Mouse (Mus musculus) intestine, embryonic 15.5 days (tissue): ENCODE measurements around the gene Cops9. TPM values are rescaled to one million over a fixed set of nuclear protein-coding genes. Genes with fewer than 3 reads are reported as not detected.

ENCODE experiments used
- ATAC-seq: fragments of 200-750 bp; cut with Nextera tagmentation; 2 replicates; pipeline ENCODE4 v1.8.0; 2017; ENCODE audit warnings: moderate TSS enrichment, moderate library complexity
- H3K27ac ChIP-seq: fragments of 300-500 bp; sonication (generic); 2 replicates; pipeline ENCODE4 v1.5.1; 2015; ENCODE audit warnings: mild to moderate bottlenecking, inconsistent platforms
- H3K27me3 ChIP-seq: fragments of 300-500 bp; sonication (generic); replicated peaks from 2 replicates; pipeline ENCODE4 v1.6.1; 2015; ENCODE audit warnings: inconsistent platforms
- H3K36me3 ChIP-seq: fragments of 300-500 bp; sonication (generic); 2 replicates; pipeline ENCODE4 v1.6.1; 2015; ENCODE audit warnings: inconsistent platforms
- H3K4me1 ChIP-seq: fragments of 300-500 bp; sonication (generic); replicated peaks from 2 replicates; pipeline ENCODE4 v1.6.1; 2015; ENCODE audit warnings: inconsistent platforms
- H3K4me2 ChIP-seq: fragments of 300-500 bp; sonication (generic); replicated peaks from 2 replicates; pipeline ENCODE4 v1.6.1; 2015; ENCODE audit warnings: mild to moderate bottlenecking, inconsistent platforms
- H3K4me3 ChIP-seq: fragments of 300-500 bp; sonication (generic); replicated peaks from 2 replicates; pipeline ENCODE4 v1.5.1; 2015; ENCODE audit warnings: inconsistent platforms
- H3K9ac ChIP-seq: fragments of 300-500 bp; sonication (generic); 2 replicates; pipeline ENCODE4 v1.6.1; 2015; ENCODE audit warnings: inconsistent platforms
- H3K9me3 ChIP-seq: fragments of 300-500 bp; sonication (generic); 2 replicates; pipeline ENCODE4 v1.6.1; 2016; ENCODE audit warnings: inconsistent platforms
- WGBS: fragments of 180-500 bp; shearing (Covaris S2); methylation state at CpG from one replicate; pipeline ENCODE4 v1.1.7; 2015; 5-methylcytosine and 5-hydroxymethylcytosine counted together
- polyA plus RNA-seq: library from polyadenylated mRNA; unstranded; fragments of >200 nt; fragmentation: Nextera tagmentation; extraction: Ambion mirVana; gene quantifications from 2 replicates; pipeline ENCODE4 v1.2.1, GENCODE M21; 2015

The Cops9 gene
- polyA plus RNA-seq, 1 experiment from 2014 or later: 364 TPM

DNA sequence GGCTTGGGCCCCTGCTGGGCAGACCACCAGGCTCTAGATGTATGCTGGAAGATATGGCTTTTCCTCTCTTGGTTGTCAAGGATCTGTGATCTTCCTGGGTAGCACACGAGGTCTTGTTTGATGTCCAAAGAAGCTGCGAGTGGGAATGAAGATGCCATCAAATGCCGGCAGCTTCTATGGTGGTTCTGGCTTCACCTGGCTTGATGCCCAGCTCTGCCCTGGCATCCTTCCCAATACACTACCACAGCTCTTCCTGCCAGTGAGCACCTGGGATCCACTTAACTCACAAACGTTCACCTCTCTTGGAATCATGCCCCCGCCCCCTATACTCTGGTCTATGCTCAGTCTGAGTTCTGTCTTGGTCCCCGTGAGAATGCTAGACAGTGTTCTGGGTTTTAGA lies 25.3 kb upstream of the Cops9 start:
- 73% methylated on average over 6 of the region's 6 CpGs for WGBS

GRCm38 (mm10) chr1:92659392-92659791 lies 17.6 kb upstream of the Cops9 start:
- H3K4me3 ChIP-seq: no peak overlapping the region

More for the DNA sequence above, 25.3 kb upstream of the Cops9 start:
- Histone ChIP-seq H3K27me3 (no peaks in the 10 kb centered on the region), H3K4me3 (no peak overlapping the region), H3K9ac (no peak overlapping the region), H3K4me2 (no peak overlapping the region), H3K36me3 (no peaks in the 10 kb centered on the region), H3K9me3 (no peaks in the 10 kb centered on the region), H3K4me1 (no peaks in the 10 kb centered on the region), H3K27ac (no peak overlapping the region)
- no peak for ATAC-seq

DNA sequence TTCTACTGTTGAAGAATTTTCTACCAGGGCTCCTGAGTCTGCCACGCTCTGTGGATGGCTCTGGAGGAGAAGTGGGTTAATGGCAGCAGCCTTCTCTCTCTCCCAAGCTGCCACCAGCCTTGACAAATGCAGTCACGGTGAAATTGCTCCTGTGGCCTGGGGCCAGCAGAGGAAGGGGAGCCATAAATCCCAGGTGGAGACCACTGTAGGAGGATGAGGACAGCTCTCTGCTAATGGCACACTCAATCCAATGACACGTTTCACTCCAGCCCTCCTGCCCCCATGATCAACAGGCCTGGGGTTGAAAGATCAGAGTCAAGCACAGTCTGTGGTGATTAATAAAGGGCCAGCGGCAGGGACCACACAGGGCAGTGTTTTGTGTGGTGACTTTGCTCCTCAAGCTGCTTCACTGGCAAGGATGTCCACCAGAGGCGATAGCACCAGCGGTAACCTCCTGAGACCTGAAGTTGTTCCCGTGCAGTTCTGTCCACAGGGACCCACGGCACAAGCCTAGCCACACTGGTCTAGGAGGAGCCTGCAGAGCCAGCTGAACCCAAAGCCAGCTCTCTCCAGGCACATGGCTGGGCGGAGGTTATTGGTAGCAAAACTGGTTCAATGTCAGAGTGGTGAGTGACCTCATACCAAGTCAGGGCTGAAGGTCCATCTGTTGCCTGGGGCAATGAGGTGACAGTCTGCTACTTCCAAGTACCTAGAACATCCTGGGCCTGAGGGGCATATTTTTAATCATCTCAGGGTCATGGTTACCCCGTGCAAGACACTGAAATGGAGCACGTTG lies 15.4 kb upstream of the Cops9 start:
- Histone ChIP-seq H3K9me3 (no peaks in the 10 kb centered on the region), H3K9ac (no peak overlapping the region), H3K36me3 (no peaks in the 10 kb centered on the region), H3K4me3 (no peak overlapping the region), H3K27me3 (no peaks in the 10 kb centered on the region), H3K4me2 (no peak overlapping the region), H3K4me1 (no peaks in the 10 kb centered on the region), H3K27ac (no peak overlapping the region)
- ATAC-seq: no peak
- WGBS: 76% methylated on average over 11 of the region's 11 CpGs

More at GRCm38 (mm10) chr1:92659392-92659791, 17.6 kb upstream of the Cops9 start:
- no peaks in the 10 kb centered on the region for H3K4me1 ChIP-seq
- H3K27me3 ChIP-seq: no peaks in the 10 kb centered on the region
- H3K27ac ChIP-seq: no peak overlapping the region
- H3K4me2 ChIP-seq: no peak overlapping the region
- no peaks in the 10 kb centered on the region for H3K36me3 ChIP-seq
- 57% methylated on average over 5 of the region's 5 CpGs for WGBS
- no peak overlapping the region for H3K9ac ChIP-seq
- H3K9me3 ChIP-seq: no peaks in the 10 kb centered on the region
- ATAC-seq: no peak

- H3K27me3 ChIP-seq: no peaks in the 10 kb centered on the region
- ATAC-seq: no peak
- 59% methylated on average over 2 of the region's 2 CpGs for WGBS
Measured at GRCm38 (mm10) chr1:92654676-92655075, 12.9 kb upstream of the Cops9 start.

GRCm38 (mm10) chr1:92653179-92653578 lies 11.4 kb upstream of the Cops9 start:
- Histone ChIP-seq H3K9ac (no peak overlapping the region), H3K4me2 (no peak overlapping the region), H3K36me3 (no peaks in the 10 kb centered on the region), H3K9me3 (no peaks in the 10 kb centered on the region), H3K27ac (no peak overlapping the region), H3K27me3 (no peaks in the 10 kb centered on the region), H3K4me1 (no peaks in the 10 kb centered on the region; the same call in 1 of the 2 replicates), H3K4me3 (no peak overlapping the region)
- no peak for ATAC-seq
- 84% methylated on average over 3 of the region's 3 CpGs for WGBS

More at GRCm38 (mm10) chr1:92654676-92655075, 12.9 kb upstream of the Cops9 start:
- no peaks in the 10 kb centered on the region for H3K9me3 ChIP-seq
- no peak overlapping the region for H3K27ac ChIP-seq
- H3K4me1 ChIP-seq: no peaks in the 10 kb centered on the region; the same call in 1 of the 2 replicates
- H3K4me2 ChIP-seq: no peak overlapping the region
- no peak overlapping the region for H3K4me3 ChIP-seq
- no peak overlapping the region for H3K9ac ChIP-seq
- H3K36me3 ChIP-seq: no peaks in the 10 kb centered on the region

DNA sequence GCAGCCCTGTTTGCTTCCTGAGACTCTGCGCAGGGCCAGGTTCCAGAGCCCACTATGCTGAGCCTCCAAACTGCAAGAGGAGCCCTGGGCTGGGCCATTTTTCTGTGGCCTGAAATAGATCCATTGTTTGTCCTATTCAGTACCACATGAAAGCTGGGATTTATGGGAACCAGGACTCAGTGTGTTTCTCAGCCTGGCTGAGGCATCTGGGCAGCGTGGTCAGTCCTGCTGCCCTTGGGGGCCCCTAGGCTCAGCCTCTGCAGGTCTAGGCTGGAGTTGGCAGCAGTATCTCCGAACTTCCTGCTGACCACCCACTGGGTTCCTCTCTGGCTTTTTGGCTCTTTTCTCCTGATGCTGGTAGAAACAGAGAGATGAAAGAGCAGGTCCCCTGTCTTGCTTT lies 9.7 kb upstream of the Cops9 start:
- no peaks in the 10 kb centered on the region for H3K9me3 ChIP-seq
- no peaks in the 10 kb centered on the region for H3K27me3 ChIP-seq
- no peak overlapping the region for H3K27ac ChIP-seq
- H3K4me2 ChIP-seq: no peak overlapping the region
- WGBS: 59% methylated on average over 3 of the region's 3 CpGs
- H3K4me3 ChIP-seq: no peak overlapping the region
- H3K9ac ChIP-seq: no peak overlapping the region
- no peaks in the 10 kb centered on the region for H3K36me3 ChIP-seq
- no peaks in the 10 kb centered on the region; the same call in 1 of the 2 replicates for H3K4me1 ChIP-seq
- no peak for ATAC-seq

DNA sequence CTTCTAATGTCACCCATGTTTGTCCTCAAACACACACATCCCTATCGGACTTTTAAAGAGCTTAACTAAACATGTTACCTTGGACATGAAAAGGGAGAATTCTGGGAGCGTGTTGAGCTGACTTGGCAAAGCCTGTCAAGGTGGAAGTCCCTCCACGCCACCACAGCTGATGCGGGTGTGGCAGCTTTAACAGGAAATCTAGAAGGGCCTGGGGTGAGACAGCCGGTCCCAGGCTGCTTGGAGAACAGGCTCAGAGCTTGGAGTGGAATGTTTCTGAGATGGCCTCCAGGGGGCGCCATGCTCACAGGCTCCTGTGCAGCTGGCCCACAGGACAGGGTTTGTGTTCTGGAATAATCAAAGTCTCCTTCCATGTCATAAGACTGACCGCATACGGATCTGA lies 6.9 kb upstream of the Cops9 start, which contains the start of gene Otos:
Gene Otos (minus strand): TSS at position 169 of the 400 bp plus-strand sequence.
- 21% methylated on average over 8 of the region's 8 CpGs for WGBS

GRCm38 (mm10) chr1:92648197-92648596 lies 6.4 kb upstream of the Cops9 start:
- H3K9ac ChIP-seq: no peak overlapping the region
- no peak overlapping the region for H3K4me3 ChIP-seq
- 45% methylated on average over 10 of the region's 10 CpGs for WGBS

More for the DNA sequence above, 6.9 kb upstream of the Cops9 start, which contains the start of gene Otos:
- Histone ChIP-seq H3K9ac (no peak within 1 kb of the TSS), H3K4me2 (0 out of 2 replicates have a peak within 1 kb of the TSS, but pooled peaks have one; percentile 7), H3K27me3 (no peaks in the 10 kb centered on the region), H3K4me1 (no peaks in the 10 kb centered on the region; the same call in 1 of the 2 replicates), H3K4me3 (no peak within 1 kb of the TSS), H3K36me3 (no peaks in the 10 kb centered on the region), H3K27ac (no peak within 1 kb of the TSS), H3K9me3 (no peaks in the 10 kb centered on the region)
- ATAC-seq: peak; percentile 42; the same call in 1 of the 2 replicates

GRCm38 (mm10) chr1:92647752-92648151 lies 6.0 kb upstream of the Cops9 start:
- no peak overlapping the region for H3K4me3 ChIP-seq
- ATAC-seq: peak; percentile 67
- 7% methylated on average over 8 of the region's 8 CpGs for WGBS

More at GRCm38 (mm10) chr1:92648197-92648596, 6.4 kb upstream of the Cops9 start:
- Histone ChIP-seq H3K27me3 (no peaks in the 10 kb centered on the region), H3K4me1 (no peaks in the 10 kb centered on the region; the same call in 1 of the 2 replicates), H3K27ac (no peak overlapping the region), H3K9me3 (no peaks in the 10 kb centered on the region), H3K36me3 (no peaks in the 10 kb centered on the region), H3K4me2 (0 out of 2 replicates have a peak overlapping the region, but pooled peaks have one; percentile 7)
- ATAC-seq: 0 out of 2 replicates have a peak, but pooled peaks have one; percentile 14

GRCm38 (mm10) chr1:92647026-92647425 lies 5.2 kb upstream of the Cops9 start:
- 79% methylated on average over 4 of the region's 4 CpGs for WGBS
- H3K27ac ChIP-seq: no peak overlapping the region
- no peak overlapping the region for H3K4me3 ChIP-seq
- no peaks in the 10 kb centered on the region for H3K36me3 ChIP-seq
- H3K27me3 ChIP-seq: no peaks in the 10 kb centered on the region
- ATAC-seq: no peak
- peaks cover 5% of the 10 kb centered on the region; the same call in 1 of the 2 replicates for H3K4me1 ChIP-seq
- no peak overlapping the region for H3K4me2 ChIP-seq
- H3K9ac ChIP-seq: no peak overlapping the region
- no peaks in the 10 kb centered on the region for H3K9me3 ChIP-seq

More at GRCm38 (mm10) chr1:92647752-92648151, 6.0 kb upstream of the Cops9 start:
- Histone ChIP-seq H3K4me1 (no peaks in the 10 kb centered on the region; the same call in 1 of the 2 replicates), H3K36me3 (no peaks in the 10 kb centered on the region), H3K9me3 (no peaks in the 10 kb centered on the region), H3K27me3 (no peaks in the 10 kb centered on the region), H3K4me2 (0 out of 2 replicates have a peak overlapping the region, but pooled peaks have one; percentile 7), H3K27ac (no peak overlapping the region), H3K9ac (no peak overlapping the region)

- Histone ChIP-seq H3K4me2 (no peak overlapping the region), H3K4me1 (peaks cover 5% of the 10 kb centered on the region; the same call in 1 of the 2 replicates), H3K4me3 (no peak overlapping the region), H3K9me3 (no peaks in the 10 kb centered on the region), H3K27me3 (no peaks in the 10 kb centered on the region), H3K36me3 (no peaks in the 10 kb centered on the region), H3K27ac (no peak overlapping the region), H3K9ac (no peak overlapping the region)
- 66% methylated on average over 7 of the region's 7 CpGs for WGBS
- ATAC-seq: no peak
Measured at GRCm38 (mm10) chr1:92646601-92647000, 4.8 kb upstream of the Cops9 start.

GRCm38 (mm10) chr1:92646111-92646510 lies 4.3 kb upstream of the Cops9 start:
- 53% methylated on average over 2 of the region's 2 CpGs for WGBS
- no peak for ATAC-seq

More at GRCm38 (mm10) chr1:92646111-92646510, 4.3 kb upstream of the Cops9 start:
- Histone ChIP-seq H3K27ac (no peak overlapping the region), H3K4me2 (no peak overlapping the region), H3K4me1 (peaks cover 5% of the 10 kb centered on the region), H3K27me3 (no peaks in the 10 kb centered on the region), H3K9me3 (no peaks in the 10 kb centered on the region), H3K36me3 (no peaks in the 10 kb centered on the region), H3K9ac (no peak overlapping the region), H3K4me3 (no peak overlapping the region)
